Mouse (Mus musculus): ENCODE measurements around the gene Rcor3.

Rcor3 gene

GRCm38 (mm10) chr1:192069971-192070591 lies 67.8 kb downstream of the Rcor3 start:
- DNase-seq (ENCODE audit: low read depth), result no peak

- peak; percentile 30 for DNase-seq (ENCODE audit: low read depth)
Measured at GRCm38 (mm10) chr1:192068188-192068587, 69.7 kb downstream of the Rcor3 start.

GRCm38 (mm10) chr1:192066956-192067355 lies 70.9 kb downstream of the Rcor3 start:
- no peak for DNase-seq (ENCODE audit: low read depth)

- DNase-seq (ENCODE audit: low read depth), result no peak
Measured at GRCm38 (mm10) chr1:192063209-192063946, 74.5 kb downstream of the Rcor3 start.

GRCm38 (mm10) chr1:192062682-192063081 lies 75.2 kb downstream of the Rcor3 start:
- no peak for DNase-seq (ENCODE audit: low read depth)

GRCm38 (mm10) chr1:192061666-192062306 lies 76.1 kb downstream of the Rcor3 start:
- no peak for DNase-seq (ENCODE audit: low read depth)

GRCm38 (mm10) chr1:192058911-192059310 lies 79.0 kb downstream of the Rcor3 start:
- no peak for DNase-seq (ENCODE audit: low read depth)

- no peak for DNase-seq (ENCODE audit: low read depth)
Measured at GRCm38 (mm10) chr1:192053726-192054125, 84.1 kb downstream of the Rcor3 start.

GRCm38 (mm10) chr1:192052986-192053385 lies 84.9 kb downstream of the Rcor3 start:
- no peak for DNase-seq (ENCODE audit: low read depth)

- DNase-seq (ENCODE audit: low read depth), result no peak
Measured at GRCm38 (mm10) chr1:192052461-192052860, 85.4 kb downstream of the Rcor3 start.
